Mouse (Mus musculus): ENCODE data around the gene Grb7.
A peak's percentile ranks its signal among the peaks of the same experiment; 100 is the strongest.

GRCm38 (mm10) chr11:98469761-98470714 lies 23.8 kb downstream of the Grb7 start:
- TF ChIP-seq TBP (conservative IDR thresholded peaks at IDR 0.05; ENCODE audit: low read depth, low read length) (no peak), CTCF (conservative IDR thresholded peaks at IDR 0.05 in 1 of 2, IDR thresholded peaks at IDR 0.05 in 1 of 2; ENCODE audit: low read depth in 2 of 2, low read length in 2 of 2) (no peak), ETS1 (conservative IDR thresholded peaks at IDR 0.05; ENCODE audit: low read depth, low read length) (peak; percentile 81), POLR2A (IDR thresholded peaks at IDR 0.05; ENCODE audit: low read depth, low read length) (no peak)
